Mouse (Mus musculus) ovary, adult 10 weeks (tissue): ENCODE results near the gene Ube2o. TPM values are rescaled to one million over a fixed set of nuclear protein-coding genes. Genes with fewer than 3 reads are reported as not detected.

ENCODE experiments used
- polyA plus RNA-seq: library from polyadenylated mRNA; stranded (reverse); fragments of 350-450 nt; fragmentation: Illumina TruSeq; extraction: RNeasy Lipid Tissue Mini Kit (QIAGEN cat#74804); gene quantifications from one replicate; pipeline ENCODE4 v1.2.3, GENCODE M21; 2014

The Ube2o gene
- polyA plus RNA-seq = 9.0 TPM

GRCm38 (mm10) chr11:116581376-116581814 lies at the start of gene Ube2o:
Ube2o (minus strand) TSS chr11:116581447.

GRCm38 (mm10) chr11:116626299-116627071 lies 45.2 kb upstream of the Ube2o start, which contains the start of gene Rhbdf2:
Rhbdf2 (minus strand) TSS chr11:116627019.

GRCm38 (mm10) chr11:116586310-116586709 lies 5.1 kb upstream of the Ube2o start, which contains the start of gene Aanat:
Aanat (plus strand) TSS chr11:116586432.

GRCm38 (mm10) chr11:116530187-116531147 lies 50.8 kb downstream of the Ube2o start, which contains the start of gene Sphk1:
Sphk1 (plus strand) TSS chr11:116530925.

GRCm38 (mm10) chr11:116493795-116494252 lies 87.4 kb downstream of the Ube2o start, which contains the start of gene Prpsap1:
Prpsap1 (minus strand) TSS chr11:116494202.

Other genes starting within 250 kb of the Ube2o start
- gene Foxj1, start 246.0 kb downstream of the Ube2o start, polyA plus RNA-seq = 0.23 TPM
- gene Rnf157, start 168.4 kb downstream of the Ube2o start, polyA plus RNA-seq = 0.88 TPM
- 7.1 TPM for gene Ubald2, start 147.4 kb downstream of the Ube2o start, polyA plus RNA-seq
- not detected for gene Qrich2, start 115.2 kb downstream of the Ube2o start, polyA plus RNA-seq
- 33.9 TPM for gene Prpsap1, start 87.2 kb downstream of the Ube2o start, polyA plus RNA-seq
- 0.51 TPM for gene Sphk1, start 50.5 kb downstream of the Ube2o start, polyA plus RNA-seq
- not detected for gene Aanat, start 5.0 kb upstream of the Ube2o start, polyA plus RNA-seq
- gene Rhbdf2, start 45.6 kb upstream of the Ube2o start, polyA plus RNA-seq = 0.11 TPM
- 1.3 TPM for gene Prcd, start 72.1 kb upstream of the Ube2o start, polyA plus RNA-seq
- gene Cygb, start 72.9 kb upstream of the Ube2o start, polyA plus RNA-seq = 2.0 TPM
- gene St6galnac1, start 194.1 kb upstream of the Ube2o start, polyA plus RNA-seq = not detected
- 19.1 TPM for gene Mxra7, start 246.6 kb upstream of the Ube2o start, polyA plus RNA-seq